Mouse (Mus musculus): ENCODE results near the gene Shisa9. TPM values are rescaled to one million over a fixed set of nuclear protein-coding genes. Genes with fewer than 3 reads are reported as not detected.

Shisa9 gene
- polyA plus RNA-seq, 1 experiment from 2014 or later: 0.59 TPM

GRCm38 (mm10) chr16:12114396-12114795, 130.5 kb downstream of the Shisa9 start:
- Histone ChIP-seq H3K4me2 (no peak overlapping the region), H3K27ac (ENCODE audit: poor library complexity, severe bottlenecking) (no peak overlapping the region), H3K27me3 (replicated peaks) (no peaks in the 10 kb centered on the region; the same call in 1 of the 2 replicates), H3K9me3 (replicated peaks) (no peaks in the 10 kb centered on the region), H3K9ac (no peak overlapping the region), H3K36me3 (no peaks in the 10 kb centered on the region), H3K4me3 (no peak overlapping the region), H3K4me1 (replicated peaks) (no peaks in the 10 kb centered on the region)
- 82% methylated on average over 5 of the region's 5 CpGs for WGBS
- no peak for ATAC-seq (ENCODE audit: insufficient number of reproducible peaks, low FRiP score)

- no peaks in the 10 kb centered on the region for H3K9me3 ChIP-seq (replicated peaks)
- no peak for ATAC-seq (ENCODE audit: insufficient number of reproducible peaks, low FRiP score)
- H3K36me3 ChIP-seq: no peaks in the 10 kb centered on the region
- H3K4me1 ChIP-seq (replicated peaks): no peaks in the 10 kb centered on the region
- 57% methylated on average over 7 of the region's 7 CpGs for WGBS
- no peak overlapping the region for H3K4me2 ChIP-seq
- H3K9ac ChIP-seq: no peak overlapping the region
- no peak overlapping the region for H3K4me3 ChIP-seq
- H3K27me3 ChIP-seq (replicated peaks): no peaks in the 10 kb centered on the region; the same call in 1 of the 2 replicates
- no peak overlapping the region for H3K27ac ChIP-seq (ENCODE audit: poor library complexity, severe bottlenecking)
These were observed 131.3 kb downstream of the Shisa9 start for GRCm38 (mm10) chr16:12115040-12115856.

GRCm38 (mm10) chr16:12116926-12117325, 133.0 kb downstream of the Shisa9 start:
- no peaks in the 10 kb centered on the region for H3K4me1 ChIP-seq (replicated peaks)
- WGBS: 90% methylated on average over 1 of the region's 1 CpGs
- no peaks in the 10 kb centered on the region for H3K9me3 ChIP-seq (replicated peaks)
- H3K36me3 ChIP-seq: no peaks in the 10 kb centered on the region
- H3K27me3 ChIP-seq (replicated peaks): no peaks in the 10 kb centered on the region; the same call in 1 of the 2 replicates
- no peak overlapping the region for H3K9ac ChIP-seq
- no peak for ATAC-seq (ENCODE audit: insufficient number of reproducible peaks, low FRiP score)
- no peak overlapping the region for H3K4me2 ChIP-seq
- H3K27ac ChIP-seq (ENCODE audit: poor library complexity, severe bottlenecking): no peak overlapping the region
- no peak overlapping the region for H3K4me3 ChIP-seq

- Histone ChIP-seq H3K27ac (ENCODE audit: poor library complexity, severe bottlenecking) (no peak overlapping the region), H3K9me3 (replicated peaks) (no peaks in the 10 kb centered on the region), H3K4me3 (no peak overlapping the region), H3K4me1 (replicated peaks) (no peaks in the 10 kb centered on the region), H3K27me3 (replicated peaks) (no peaks in the 10 kb centered on the region; the same call in 1 of the 2 replicates), H3K4me2 (no peak overlapping the region), H3K36me3 (no peaks in the 10 kb centered on the region), H3K9ac (no peak overlapping the region)
- ATAC-seq (ENCODE audit: insufficient number of reproducible peaks, low FRiP score): no peak
- WGBS: 77% methylated on average over 3 of the region's 3 CpGs
These were observed 135.6 kb downstream of the Shisa9 start for GRCm38 (mm10) chr16:12119463-12119862.

- no peak overlapping the region for H3K27ac ChIP-seq (ENCODE audit: poor library complexity, severe bottlenecking)
- no peak overlapping the region for H3K4me3 ChIP-seq
- no peak overlapping the region for H3K4me2 ChIP-seq
- H3K9me3 ChIP-seq (replicated peaks): no peaks in the 10 kb centered on the region
- no peak for ATAC-seq (ENCODE audit: insufficient number of reproducible peaks, low FRiP score)
- WGBS: 81% methylated on average over 3 of the region's 3 CpGs
- H3K36me3 ChIP-seq: no peaks in the 10 kb centered on the region
- H3K27me3 ChIP-seq (replicated peaks): no peaks in the 10 kb centered on the region
- H3K9ac ChIP-seq: no peak overlapping the region
- no peaks in the 10 kb centered on the region for H3K4me1 ChIP-seq (replicated peaks)
These were observed 145.9 kb downstream of the Shisa9 start for GRCm38 (mm10) chr16:12129782-12130181.

- H3K27ac ChIP-seq (ENCODE audit: poor library complexity, severe bottlenecking): no peak overlapping the region
- no peak overlapping the region for H3K9ac ChIP-seq
- H3K36me3 ChIP-seq: no peaks in the 10 kb centered on the region
- H3K4me1 ChIP-seq (replicated peaks): peaks cover 5% of the 10 kb centered on the region; the same call in 1 of the 2 replicates
- H3K4me3 ChIP-seq: no peak overlapping the region
- H3K27me3 ChIP-seq (replicated peaks): no peaks in the 10 kb centered on the region
- H3K9me3 ChIP-seq (replicated peaks): no peaks in the 10 kb centered on the region
- no peak for ATAC-seq (ENCODE audit: insufficient number of reproducible peaks, low FRiP score)
- no peak overlapping the region for H3K4me2 ChIP-seq
These were observed 162.8 kb downstream of the Shisa9 start for GRCm38 (mm10) chr16:12146666-12147065.

GRCm38 (mm10) chr16:12151986-12152385, 168.1 kb downstream of the Shisa9 start:
- no peaks in the 10 kb centered on the region for H3K36me3 ChIP-seq
- H3K4me1 ChIP-seq (replicated peaks): peaks cover 6% of the 10 kb centered on the region; the same call in 1 of the 2 replicates
- no peak overlapping the region for H3K27ac ChIP-seq (ENCODE audit: poor library complexity, severe bottlenecking)
- ATAC-seq (ENCODE audit: insufficient number of reproducible peaks, low FRiP score): no peak
- WGBS: 70% methylated on average over 4 of the region's 4 CpGs
- H3K4me2 ChIP-seq: no peak overlapping the region
- no peaks in the 10 kb centered on the region for H3K27me3 ChIP-seq (replicated peaks)
- H3K4me3 ChIP-seq: no peak overlapping the region
- H3K9ac ChIP-seq: no peak overlapping the region
- H3K9me3 ChIP-seq (replicated peaks): no peaks in the 10 kb centered on the region

- no peaks in the 10 kb centered on the region for H3K36me3 ChIP-seq
- no peak overlapping the region for H3K27ac ChIP-seq (ENCODE audit: poor library complexity, severe bottlenecking)
- no peaks in the 10 kb centered on the region for H3K27me3 ChIP-seq (replicated peaks)
- no peak overlapping the region for H3K9ac ChIP-seq
- WGBS: 79% methylated on average over 2 of the region's 2 CpGs
- no peak overlapping the region for H3K4me2 ChIP-seq
- H3K4me3 ChIP-seq: no peak overlapping the region
- ATAC-seq (ENCODE audit: insufficient number of reproducible peaks, low FRiP score): no peak
- no peaks in the 10 kb centered on the region for H3K9me3 ChIP-seq (replicated peaks)
- H3K4me1 ChIP-seq (replicated peaks): peaks cover 6% of the 10 kb centered on the region; the same call in 1 of the 2 replicates
These were observed 170.6 kb downstream of the Shisa9 start for GRCm38 (mm10) chr16:12154476-12154875.

- ATAC-seq (ENCODE audit: insufficient number of reproducible peaks, low FRiP score): no peak
- WGBS: 85% methylated on average over 1 of the region's 1 CpGs
These were observed 189.6 kb downstream of the Shisa9 start for GRCm38 (mm10) chr16:12173482-12174041.

GRCm38 (mm10) chr16:12178031-12178430, 194.1 kb downstream of the Shisa9 start:
- Histone ChIP-seq H3K27ac (ENCODE audit: poor library complexity, severe bottlenecking) (no peak overlapping the region), H3K9ac (no peak overlapping the region), H3K36me3 (no peaks in the 10 kb centered on the region), H3K4me1 (replicated peaks) (no peaks in the 10 kb centered on the region), H3K4me2 (no peak overlapping the region), H3K27me3 (replicated peaks) (no peaks in the 10 kb centered on the region), H3K9me3 (replicated peaks) (no peaks in the 10 kb centered on the region), H3K4me3 (no peak overlapping the region)
- WGBS: 75% methylated on average over 2 of the region's 2 CpGs
- ATAC-seq (ENCODE audit: insufficient number of reproducible peaks, low FRiP score): no peak

More at GRCm38 (mm10) chr16:12173482-12174041, 189.6 kb downstream of the Shisa9 start:
- no peaks in the 10 kb centered on the region for H3K27me3 ChIP-seq (replicated peaks)
- no peak overlapping the region for H3K4me3 ChIP-seq
- no peak overlapping the region for H3K27ac ChIP-seq (ENCODE audit: poor library complexity, severe bottlenecking)
- no peak overlapping the region for H3K4me2 ChIP-seq
- H3K9me3 ChIP-seq (replicated peaks): no peaks in the 10 kb centered on the region
- H3K4me1 ChIP-seq (replicated peaks): no peaks in the 10 kb centered on the region
- H3K36me3 ChIP-seq: no peaks in the 10 kb centered on the region
- H3K9ac ChIP-seq: no peak overlapping the region

- Histone ChIP-seq H3K9me3 (replicated peaks) (no peaks in the 10 kb centered on the region), H3K27ac (ENCODE audit: poor library complexity, severe bottlenecking) (no peak overlapping the region), H3K36me3 (no peaks in the 10 kb centered on the region), H3K4me1 (replicated peaks) (no peaks in the 10 kb centered on the region), H3K4me2 (no peak overlapping the region), H3K27me3 (replicated peaks) (no peaks in the 10 kb centered on the region), H3K4me3 (no peak overlapping the region), H3K9ac (no peak overlapping the region)
- no peak for ATAC-seq (ENCODE audit: insufficient number of reproducible peaks, low FRiP score)
- 54% methylated on average over 2 of the region's 2 CpGs for WGBS
These were observed 205.8 kb downstream of the Shisa9 start for GRCm38 (mm10) chr16:12189739-12190138.
